Comparison of ENCODE assay signal across 32 mouse cellular contexts in the genomic region with DNA sequence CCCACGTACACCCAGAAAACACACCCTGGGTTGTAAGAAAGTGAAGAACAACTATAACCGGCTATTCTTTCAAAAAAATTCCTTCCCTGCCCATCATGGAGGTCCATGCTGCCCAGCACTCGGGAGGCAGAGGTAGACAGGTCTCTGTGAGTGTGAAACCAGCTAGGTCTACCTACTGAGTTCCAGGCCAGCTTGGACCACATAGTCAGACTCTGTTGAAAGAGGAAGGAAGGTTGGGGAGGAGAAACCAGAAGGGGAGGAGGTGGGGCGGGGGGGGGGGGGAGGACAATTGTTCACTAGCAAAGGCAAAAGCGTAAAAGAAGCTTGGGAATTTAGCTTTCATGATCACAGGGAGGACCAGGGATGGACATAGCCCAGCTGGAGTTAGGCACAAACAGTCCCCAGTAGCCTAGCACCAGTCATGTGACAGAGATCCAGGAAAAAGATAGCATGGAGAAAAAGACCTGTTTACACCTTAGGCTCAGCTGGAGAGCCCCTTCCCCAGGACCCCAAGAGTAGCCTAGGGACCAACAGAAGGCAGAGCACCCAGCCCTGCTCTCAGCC.
A peak's percentile ranks its signal among the peaks of the same experiment; 100 is the strongest.
DNase-seq lines count a peak whose midpoint lies in the region; ATAC-seq and TF ChIP-seq lines count a peak whose summit lies in the region.
"Had no signal": no experiment of that assay in that cellular context is flagged by ENCODE, and none has a peak within 500 bp of the region (broad histone marks: within the 10 kb centered on the region; RNA-seq: fewer than 3 reads in every experiment).

No protein-coding gene starts in this region.

- H3K4me3 ChIP-seq in intestine, embryonic 14.5 days (ENCODE audit: low read depth, low read length) = no peak overlapping the region
- no peak overlapping the region for H3K4me3 ChIP-seq in intestine, postnatal 0 days (ENCODE audit: low read depth, low read length)
- H3K4me3 ChIP-seq in kidney, postnatal 0 days (replicated peaks; ENCODE audit: low read depth, low read length) = no peak overlapping the region
- H3K4me3 ChIP-seq in gastrocnemius, adult 2 months = no peak overlapping the region
- H3K4me3 ChIP-seq: embryonic facial prominence, embryonic 12.5 days; hindbrain, embryonic 12.5 days; layer of hippocampus, adult 2 months; left cerebral cortex, adult 2 months; limb, embryonic 15.5 days; liver, embryonic 13.5 days had no signal

- H3K27ac ChIP-seq in intestine, embryonic 14.5 days (ENCODE audit: low read depth) = peak overlapping the region; percentile 33; the same call in 1 of the 2 replicates
- H3K27ac ChIP-seq in intestine, postnatal 0 days (ENCODE audit: low read depth, low read length) = no peak overlapping the region
- no peak overlapping the region for H3K27ac ChIP-seq in kidney, postnatal 0 days
- H3K27ac ChIP-seq in gastrocnemius, adult 2 months = no peak overlapping the region
- H3K27ac ChIP-seq: embryonic facial prominence, embryonic 12.5 days; hindbrain, embryonic 12.5 days; hindbrain, postnatal 0 days; layer of hippocampus, adult 2 months; left cerebral cortex, adult 2 months; limb, embryonic 15.5 days; liver, embryonic 13.5 days had no signal

- intact Hi-C loops in gastrocnemius, adult 2 months (cut with DNase I) = loop anchor here (10.0 kb wide), 1 partner anchor 253 kb away; no protein-coding TSS in a partner anchor

- no peak for DNase-seq in intestine, embryonic 14.5 days (ENCODE audit: low spot score)
- DNase-seq in kidney, postnatal 0 days (ENCODE audit: low spot score) = peak; percentile 65
- no peak for DNase-seq in kidney, postnatal 36 days
- DNase-seq in gastrocnemius, adult 2 months = no peak
- DNase-seq in gastrocnemius, postnatal 25 days = no peak
- DNase-seq: adrenal gland, postnatal 10 days; cerebellum, adult 11-12 months; cerebellum, adult 9-11 months; embryo, embryonic 11 days; gastrocnemius, postnatal 14 days; heart, adult 18-20 months; heart, postnatal 36 days; kidney, postnatal 10 days; liver, embryonic 13.5 days; lung, adult 18-20 months; lung, postnatal 4 days; midbrain, embryonic 14.5 days; right cerebral cortex, postnatal 25 days; thymus, postnatal 14 days had no signal

- H3K9me3 ChIP-seq in intestine, embryonic 14.5 days (ENCODE audit: control insufficient read depth, low read length) = no peaks in the 10 kb centered on the region
- H3K9me3 ChIP-seq in intestine, postnatal 0 days (ENCODE audit: control insufficient read depth) = no peaks in the 10 kb centered on the region
- H3K9me3 ChIP-seq in kidney, postnatal 0 days (replicated peaks; ENCODE audit: low read length) = no peaks in the 10 kb centered on the region
- H3K9me3 ChIP-seq: embryonic facial prominence, embryonic 12.5 days; hindbrain, embryonic 12.5 days; limb, embryonic 15.5 days; liver, embryonic 13.5 days had no signal

- H3K4me1 ChIP-seq in intestine, embryonic 14.5 days (replicated peaks; ENCODE audit: control insufficient read depth, insufficient read depth, low read length) = peaks cover 9% of the 10 kb centered on the region; the same call in 1 of the 2 replicates
- H3K4me1 ChIP-seq in intestine, postnatal 0 days (replicated peaks; ENCODE audit: control insufficient read depth, insufficient read depth, low read length) = 0 out of 2 replicates have a peak, but pooled peaks cover 3% of the 10 kb centered on the region
- H3K4me1 ChIP-seq in kidney, postnatal 0 days (replicated peaks; ENCODE audit: insufficient read depth, low read length) = no peaks in the 10 kb centered on the region
- H3K4me1 ChIP-seq: embryonic facial prominence, embryonic 12.5 days; hindbrain, embryonic 12.5 days; liver, embryonic 13.5 days had no signal

- H3K36me3 ChIP-seq in intestine, embryonic 14.5 days (ENCODE audit: control insufficient read depth, insufficient read depth, low read length) = no peaks in the 10 kb centered on the region
- H3K36me3 ChIP-seq in intestine, postnatal 0 days (ENCODE audit: control insufficient read depth, insufficient read depth) = no peaks in the 10 kb centered on the region
- no peaks in the 10 kb centered on the region for H3K36me3 ChIP-seq in kidney, postnatal 0 days (ENCODE audit: insufficient read depth, low read length)
- H3K36me3 ChIP-seq: embryonic facial prominence, embryonic 12.5 days; hindbrain, embryonic 12.5 days; limb, embryonic 15.5 days; liver, embryonic 13.5 days had no signal

- no peak for TF ChIP-seq CTCF in intestine, postnatal 0 days (IDR thresholded peaks at IDR 0.05; ENCODE audit: low read depth)
- TF ChIP-seq CTCF in kidney, postnatal 0 days (IDR thresholded peaks at IDR 0.05; ENCODE audit: low read depth) = no peak
- TF ChIP-seq CTCF in gastrocnemius, adult 2 months (IDR thresholded peaks at IDR 0.05) = no peak

- H3K9ac ChIP-seq in intestine, embryonic 14.5 days (ENCODE audit: low read length) = no peak overlapping the region
- no peak overlapping the region for H3K9ac ChIP-seq in intestine, postnatal 0 days (ENCODE audit: low read depth, low read length)
- H3K9ac ChIP-seq in kidney, postnatal 0 days (ENCODE audit: low read depth, low read length) = no peak overlapping the region
- H3K9ac ChIP-seq: embryonic facial prominence, embryonic 12.5 days; hindbrain, embryonic 12.5 days; limb, embryonic 15.5 days; liver, embryonic 13.5 days had no signal

- H3K27me3 ChIP-seq in intestine, embryonic 14.5 days (replicated peaks; ENCODE audit: control insufficient read depth, insufficient read depth, low read length) = no peaks in the 10 kb centered on the region
- H3K27me3 ChIP-seq in intestine, postnatal 0 days (replicated peaks; ENCODE audit: control insufficient read depth, insufficient read depth, low read length) = no peaks in the 10 kb centered on the region
- no peaks in the 10 kb centered on the region for H3K27me3 ChIP-seq in kidney, postnatal 0 days (ENCODE audit: insufficient read depth, low read length)
- H3K27me3 ChIP-seq: CH12.LX; embryonic facial prominence, embryonic 12.5 days; hindbrain, embryonic 12.5 days; limb, embryonic 15.5 days; liver, embryonic 13.5 days had no signal

- peak; percentile 51 for ATAC-seq in intestine, embryonic 14.5 days (replicated peaks; ENCODE audit: low FRiP score, low TSS enrichment, low read depth)
- ATAC-seq in intestine, postnatal 0 days = no peak
- no peak for ATAC-seq in kidney, postnatal 0 days (replicated peaks; ENCODE audit: low FRiP score, low read depth)
- peak; percentile 57 for ATAC-seq in granulocyte monocyte progenitor cell, adult 5-6 weeks (replicated peaks; ENCODE audit: poor library complexity, severe bottlenecking)
- ATAC-seq in megakaryocyte progenitor cell, adult 5-6 weeks (replicated peaks; ENCODE audit: poor library complexity) = 0 out of 2 replicates have a peak, but pooled peaks have one; percentile 31
- ATAC-seq: forebrain, embryonic 14.5 days; hindbrain, postnatal 0 days; lung, postnatal 0 days had no signal

- peak overlapping the region; percentile 20; the same call in 1 of the 2 replicates for H3K4me2 ChIP-seq in intestine, embryonic 14.5 days (ENCODE audit: low read length)
- no peak overlapping the region for H3K4me2 ChIP-seq in intestine, postnatal 0 days (replicated peaks; ENCODE audit: low read depth)
- H3K4me2 ChIP-seq in kidney, postnatal 0 days (ENCODE audit: low read length) = no peak overlapping the region
- H3K4me2 ChIP-seq: embryonic facial prominence, embryonic 12.5 days; heart, embryonic 11.5 days; hindbrain, embryonic 12.5 days; limb, embryonic 15.5 days; liver, embryonic 13.5 days had no signal

- WGBS in intestine, embryonic 14.5 days = 70% methylated on average over 4 of the region's 5 CpGs
- 83% methylated on average over 4 of the region's 5 CpGs for WGBS in intestine, postnatal 0 days
- 40% methylated on average over 5 of the region's 5 CpGs for WGBS in kidney, postnatal 0 days

Comparison
In these comparisons a context has a peak if more than half of its experiments do, and no peak if none do; other contexts are left out.
1. ATAC-seq: peak in intestine, embryonic 14.5 days (single experiment), granulocyte monocyte progenitor cell, adult 5-6 weeks (single experiment) and megakaryocyte progenitor cell, adult 5-6 weeks (single experiment); none in intestine, postnatal 0 days (single experiment) and kidney, postnatal 0 days (single experiment).